Mouse (Mus musculus): Measurements from ENCODE around the gene Shisa7.
"Not testable (repeated sequence)": the region's sequence is repeated elsewhere in the genome, so short reads cannot be mapped to it uniquely, and the experiment has no call there.

The Shisa7 gene

GRCm38 (mm10) chr7:4844917-4845309 lies 417 bp upstream of the Shisa7 start:
- peak; percentile 92 for DNase-seq (ENCODE audit: low spot score)

- DNase-seq (ENCODE audit: low spot score), result peak; percentile 69
Measured at GRCm38 (mm10) chr7:4843604-4844244, 772 bp downstream of the Shisa7 start.

DNA sequence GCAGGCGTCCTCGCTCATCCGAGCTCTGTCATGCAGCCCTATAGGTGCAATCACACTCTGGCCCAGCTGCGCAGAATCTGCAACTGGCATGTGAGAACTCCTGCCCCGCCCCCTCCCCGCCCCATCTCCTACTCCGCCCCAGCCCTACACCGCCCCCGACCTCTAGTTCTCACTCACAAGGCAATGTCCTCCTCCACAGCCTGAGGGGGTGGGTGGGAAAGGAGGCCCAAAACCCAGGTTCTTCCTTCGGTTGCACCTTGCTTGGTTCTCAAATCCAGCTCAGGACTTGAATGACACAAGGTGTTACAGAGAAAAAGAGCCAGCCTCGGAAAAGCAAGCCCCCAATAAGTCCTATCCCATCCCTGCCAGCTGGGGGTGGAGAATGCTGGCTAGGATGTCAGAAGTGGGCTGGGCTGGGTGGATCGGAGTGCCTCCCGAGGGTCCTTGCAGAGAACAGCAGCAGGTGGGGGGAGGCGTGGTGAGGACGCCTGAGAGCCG lies 1.8 kb downstream of the Shisa7 start:
- DNase-seq (ENCODE audit: low spot score), result peak; percentile 75

DNA sequence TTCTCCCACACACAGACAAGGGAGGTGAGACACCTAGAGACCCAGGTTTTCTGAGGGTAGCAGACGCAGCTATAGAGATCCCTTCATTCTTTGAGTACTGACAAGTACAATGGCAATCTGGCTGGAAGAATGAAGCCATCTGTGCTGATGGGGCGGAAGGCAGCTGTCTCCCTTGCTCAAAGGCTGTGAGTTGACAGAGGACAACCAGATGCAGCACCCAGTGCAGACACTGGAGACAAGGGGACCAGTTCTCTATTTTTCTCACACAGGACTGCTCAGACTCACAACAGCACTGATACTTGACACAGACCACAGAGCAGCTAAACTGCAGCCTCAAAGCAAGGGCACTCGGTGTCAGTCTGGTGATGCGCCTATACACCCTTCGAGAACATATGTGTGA lies 2.4 kb downstream of the Shisa7 start:
- DNase-seq (ENCODE audit: low spot score), result peak; percentile 35

DNA sequence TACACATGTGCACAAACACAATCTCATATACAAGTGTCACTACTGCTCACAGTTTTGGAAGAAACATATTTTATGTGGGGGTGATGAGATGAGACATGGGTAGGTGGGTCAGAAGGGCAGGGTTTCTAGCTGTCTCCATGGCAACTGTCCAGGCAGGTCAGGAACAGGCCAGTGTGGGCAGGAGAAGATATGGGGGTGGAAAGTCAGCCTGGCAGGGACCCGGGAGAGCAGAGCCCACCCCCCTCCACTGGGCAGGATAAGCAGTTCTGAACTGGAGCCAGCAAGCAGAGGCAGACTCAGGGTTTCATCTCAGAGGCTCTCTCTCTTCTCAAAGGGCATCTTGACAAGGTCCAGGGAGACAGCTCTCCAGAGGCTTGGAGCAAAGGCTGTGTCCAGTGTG lies 6.9 kb downstream of the Shisa7 start:
- peak; percentile 32 for DNase-seq (ENCODE audit: low spot score)

DNA sequence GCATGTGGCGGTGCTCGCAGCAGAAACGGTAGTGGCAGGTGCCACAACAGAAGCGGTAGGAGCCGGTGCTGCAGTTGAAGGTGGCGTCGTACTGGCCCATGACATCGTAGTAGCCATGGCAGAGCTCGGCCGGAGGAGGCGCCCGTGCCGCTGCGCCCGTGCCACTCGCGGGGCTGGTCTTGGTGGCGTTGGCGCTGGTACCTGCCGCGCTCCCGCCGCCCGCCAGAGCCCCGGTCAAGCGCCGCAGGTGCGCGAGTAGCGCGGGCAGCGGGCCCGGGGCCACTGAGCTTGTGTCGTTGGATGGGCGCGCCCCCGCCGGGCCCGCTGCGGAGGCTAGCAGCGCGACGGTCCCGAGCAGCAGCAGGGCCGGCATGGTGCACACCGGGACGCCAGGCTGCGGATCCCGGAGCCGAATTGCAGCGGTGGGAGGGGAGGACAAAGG lies 8.1 kb downstream of the Shisa7 start:
- peak; percentile 82 for DNase-seq (ENCODE audit: low spot score)

DNA sequence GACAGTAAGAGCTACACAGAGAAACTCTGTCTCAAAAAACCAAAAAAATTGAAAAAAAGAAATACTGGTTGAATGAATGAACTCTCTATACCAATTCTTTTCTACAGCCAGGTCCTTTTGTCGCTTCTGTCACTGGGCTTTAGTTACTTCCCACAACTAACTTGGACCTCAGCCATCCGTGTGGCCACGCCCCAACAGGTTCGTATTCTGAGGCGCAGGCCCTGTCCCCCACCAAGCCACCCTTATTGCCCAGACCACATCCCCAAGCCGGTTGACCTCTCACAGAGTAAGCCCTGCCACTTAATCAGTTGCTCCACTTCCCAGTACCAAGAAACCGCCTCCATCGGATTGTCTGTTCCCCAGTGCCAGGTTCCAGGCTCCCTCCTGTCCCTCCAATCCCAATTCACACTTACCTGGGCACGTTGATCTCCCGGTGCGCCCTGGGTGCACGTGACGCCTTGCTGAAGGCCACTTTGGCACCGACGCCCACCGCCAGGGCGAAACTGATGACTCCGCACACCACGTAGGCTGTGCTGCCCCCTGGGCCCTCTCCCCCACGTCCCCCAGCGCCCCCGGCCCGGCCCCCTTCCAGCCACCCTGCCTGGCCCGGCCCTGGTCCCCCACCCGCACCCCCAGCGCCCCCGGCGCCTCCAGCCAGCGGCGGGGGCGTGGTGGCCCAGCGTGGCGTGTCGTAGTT lies 8.7 kb downstream of the Shisa7 start:
- DNase-seq (ENCODE audit: low spot score), result no peak

- no peak for DNase-seq (ENCODE audit: low spot score)
Measured at GRCm38 (mm10) chr7:4830476-4830875, 14.0 kb downstream of the Shisa7 start.

DNA sequence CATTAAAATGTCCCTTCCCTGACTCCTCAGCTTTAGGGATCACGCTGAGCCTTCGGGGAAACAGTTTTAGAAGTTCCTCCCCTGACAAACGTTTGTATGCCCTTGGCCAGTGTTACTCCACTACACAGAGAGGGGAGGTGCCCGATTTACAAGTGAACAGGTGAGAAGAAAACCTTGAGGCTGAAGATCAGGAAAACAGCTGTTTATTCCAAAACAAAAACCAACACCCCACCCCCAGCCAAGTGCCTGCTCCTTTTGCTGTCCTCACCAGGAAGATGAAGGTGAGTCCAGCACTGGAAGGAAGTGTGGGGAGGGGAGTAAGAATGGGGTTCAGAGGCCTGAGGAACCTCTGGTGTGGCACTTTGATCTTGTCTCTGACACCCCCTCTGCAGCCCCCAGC lies 19.1 kb downstream of the Shisa7 start:
- DNase-seq (ENCODE audit: low spot score), result no peak

GRCm38 (mm10) chr7:4822162-4822907 lies 22.2 kb downstream of the Shisa7 start:
- DNase-seq (ENCODE audit: low spot score), result no peak

- DNase-seq (ENCODE audit: low spot score), result no peak
Measured at GRCm38 (mm10) chr7:4821690-4822089, 22.8 kb downstream of the Shisa7 start.

DNA sequence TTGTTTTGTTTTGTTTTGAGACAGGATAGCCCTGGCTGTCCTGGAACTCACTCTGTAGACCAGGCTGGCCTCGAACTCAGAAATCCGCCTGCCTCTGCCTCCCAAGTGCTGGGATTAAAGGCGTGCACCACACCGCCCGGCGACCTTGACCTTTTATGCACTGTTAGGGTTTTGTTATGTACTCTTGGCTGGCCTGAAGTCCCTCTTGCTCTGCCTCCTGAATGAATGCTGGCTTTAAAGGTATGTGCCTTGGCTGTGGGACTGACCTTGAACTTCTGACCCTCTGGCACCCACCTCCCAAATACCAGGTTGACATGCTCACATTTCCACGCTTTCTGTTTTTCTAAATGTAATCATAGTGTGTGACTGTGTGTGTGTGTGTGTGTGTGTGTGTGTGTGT lies 23.6 kb downstream of the Shisa7 start:
- not testable (repeated sequence) for DNase-seq (ENCODE audit: low spot score)

GRCm38 (mm10) chr7:4816559-4816958 lies 27.9 kb downstream of the Shisa7 start:
- no peak for DNase-seq (ENCODE audit: low spot score)

GRCm38 (mm10) chr7:4813105-4813791 lies 31.2 kb downstream of the Shisa7 start:
- no peak for DNase-seq (ENCODE audit: low spot score)

DNA sequence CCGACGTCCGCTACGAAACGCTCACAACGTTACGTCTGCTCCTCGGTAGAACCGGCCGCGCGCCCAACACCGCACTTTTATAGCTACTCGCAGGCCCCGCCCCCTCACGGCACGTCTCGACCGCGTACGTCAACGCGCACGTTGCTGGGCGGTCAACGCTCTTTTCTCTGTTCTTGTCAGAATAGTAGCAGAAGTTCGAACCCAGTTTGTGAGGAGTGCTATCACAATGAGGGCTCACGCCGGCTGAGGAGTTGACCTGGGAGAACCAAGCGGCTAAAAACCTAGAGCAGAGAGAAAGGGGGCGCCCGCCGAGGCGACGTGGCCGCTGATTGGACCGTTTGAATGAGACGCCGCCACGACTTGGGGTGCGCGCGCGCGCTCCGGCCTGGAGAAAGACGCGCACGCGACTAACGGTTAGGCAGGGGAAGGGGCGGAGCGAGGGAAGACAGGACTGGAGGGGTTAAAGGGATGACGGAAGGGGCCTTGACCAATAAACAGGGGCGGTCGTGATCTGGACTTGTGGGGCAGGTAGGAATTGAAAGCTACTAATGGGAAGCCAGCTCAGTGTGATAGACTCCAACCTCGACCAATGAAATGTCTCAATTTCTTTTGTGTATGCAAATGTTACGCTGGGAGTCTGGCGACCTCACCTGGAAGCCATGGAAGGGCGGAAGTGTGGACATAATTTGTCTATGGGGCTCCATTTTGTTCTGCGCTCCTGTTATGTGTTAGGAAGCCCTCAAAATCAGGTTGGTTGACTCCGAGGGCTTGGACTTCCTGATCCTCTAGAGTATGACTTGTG lies 32.0 kb downstream of the Shisa7 start, which contains the start of gene Ube2s:
Gene Ube2s (minus strand): TSS at position 288 of the 802 bp plus-strand sequence.
- peak; percentile 98 for DNase-seq (ENCODE audit: low spot score)

DNA sequence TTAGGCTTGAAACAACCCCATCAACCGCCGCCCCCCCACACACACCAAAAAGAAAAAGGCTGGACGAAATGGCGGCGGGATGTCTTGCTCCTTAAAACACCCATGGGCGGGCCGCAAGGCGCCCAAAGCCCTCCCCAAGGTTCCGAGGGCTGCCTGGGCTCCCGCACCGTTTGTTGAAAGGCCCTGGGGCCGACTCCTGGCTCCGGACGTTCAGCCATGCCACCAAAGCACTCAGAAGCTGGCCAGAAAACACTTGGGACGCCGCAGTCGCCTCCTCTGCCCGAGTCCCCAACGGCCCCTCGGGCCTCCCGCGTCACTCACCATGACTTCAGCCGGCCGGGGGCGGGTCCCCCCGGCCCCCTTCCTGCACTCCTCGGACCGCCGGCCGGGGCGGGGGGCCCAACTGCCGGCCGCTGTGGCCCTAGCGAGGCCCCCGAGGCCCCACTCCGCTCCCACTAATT lies 32.6 kb downstream of the Shisa7 start:
- DNase-seq (ENCODE audit: low spot score), result peak; percentile 51

GRCm38 (mm10) chr7:4811131-4811530 lies 33.4 kb downstream of the Shisa7 start:
- not testable (repeated sequence) for DNase-seq (ENCODE audit: low spot score)

- peak; percentile 71 for DNase-seq (ENCODE audit: low spot score)
Measured at GRCm38 (mm10) chr7:4806716-4807115, 37.8 kb downstream of the Shisa7 start.

- DNase-seq (ENCODE audit: low spot score), result no peak
Measured at GRCm38 (mm10) chr7:4802247-4802646, 42.2 kb downstream of the Shisa7 start.

GRCm38 (mm10) chr7:4795767-4796433 lies 48.6 kb downstream of the Shisa7 start:
- peak; percentile 67 for DNase-seq (ENCODE audit: low spot score)

Measured in MN1 (cell line).